Mouse (Mus musculus) urinary bladder, postnatal 36 days (tissue): ENCODE measurements around the gene Rapgef5.
A peak's percentile ranks its signal among the peaks of the same experiment; 100 is the strongest.

Experiments used
- DNase-seq, 2 experiments: peaks; one replicate each; pipeline ENCODE4 v3.0.0; 2022; ENCODE audit warnings: low spot score in 2 of 2, mixed read lengths in 1 of 2

Gene Rapgef5

DNA sequence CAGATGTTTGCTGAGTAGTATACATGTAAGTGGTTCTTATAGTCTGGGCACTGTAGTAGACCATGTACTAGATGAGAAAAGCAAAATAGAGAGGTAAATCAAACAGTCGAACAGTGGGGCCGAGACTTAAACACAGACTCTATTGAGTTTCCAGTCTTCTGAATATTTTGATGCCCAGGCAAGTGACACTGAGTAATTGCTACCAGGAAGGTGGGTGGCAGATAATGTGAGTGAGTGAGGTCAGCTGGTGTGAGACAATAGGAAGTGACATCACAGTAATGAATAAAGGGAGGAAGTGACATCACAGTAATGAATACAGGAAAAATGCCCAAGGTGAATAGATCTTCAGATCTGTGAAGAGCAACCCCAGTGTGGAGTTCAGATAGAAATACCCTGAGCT lies at the start of gene Rapgef5:
Gene Rapgef5 (plus strand): TSS at position 301 of the 400 bp plus-strand sequence.
- DNase-seq: no peak

DNA sequence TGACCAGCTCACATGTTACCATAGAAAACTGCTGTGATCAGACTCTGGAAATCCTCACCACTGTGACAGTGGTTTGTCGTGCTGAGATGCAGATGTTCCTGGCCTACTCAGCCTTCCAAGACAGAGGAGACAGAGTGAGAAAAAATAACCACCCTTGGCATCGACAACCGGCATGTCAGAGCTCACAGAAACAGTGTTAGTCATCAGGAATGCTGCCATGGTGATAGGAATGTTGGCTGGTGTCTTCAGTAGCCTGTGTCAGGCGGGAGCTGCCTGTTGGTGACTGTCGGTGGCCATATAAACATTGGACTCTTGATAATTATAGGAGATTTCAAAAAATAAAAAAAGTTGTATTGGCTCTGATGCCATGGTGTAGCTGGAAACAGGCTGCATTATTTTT lies 48.0 kb upstream of the Rapgef5 start:
- DNase-seq: peak in 1 of 2 experiments; percentile 17

DNA sequence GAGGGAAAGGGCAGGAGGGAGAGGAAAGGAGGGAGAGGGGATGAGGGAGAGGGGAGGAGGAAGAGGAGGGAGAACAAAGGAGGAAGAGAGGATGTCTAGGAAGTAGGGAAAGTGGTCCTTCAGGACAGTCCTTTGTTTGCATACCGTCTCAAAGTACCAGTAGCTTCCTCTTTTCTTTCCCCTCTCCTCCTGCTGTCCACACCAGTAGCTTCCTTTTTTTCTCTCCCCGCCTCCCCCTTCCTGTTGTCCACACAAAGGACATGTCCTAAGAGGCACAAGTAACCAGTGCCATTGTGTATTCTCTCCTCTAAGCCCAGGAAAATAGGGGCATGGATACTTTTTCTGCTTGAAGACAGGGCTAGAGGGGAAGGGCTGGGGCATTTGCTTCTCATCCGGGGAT lies 37.3 kb upstream of the Rapgef5 start:
- no peak for DNase-seq

DNA sequence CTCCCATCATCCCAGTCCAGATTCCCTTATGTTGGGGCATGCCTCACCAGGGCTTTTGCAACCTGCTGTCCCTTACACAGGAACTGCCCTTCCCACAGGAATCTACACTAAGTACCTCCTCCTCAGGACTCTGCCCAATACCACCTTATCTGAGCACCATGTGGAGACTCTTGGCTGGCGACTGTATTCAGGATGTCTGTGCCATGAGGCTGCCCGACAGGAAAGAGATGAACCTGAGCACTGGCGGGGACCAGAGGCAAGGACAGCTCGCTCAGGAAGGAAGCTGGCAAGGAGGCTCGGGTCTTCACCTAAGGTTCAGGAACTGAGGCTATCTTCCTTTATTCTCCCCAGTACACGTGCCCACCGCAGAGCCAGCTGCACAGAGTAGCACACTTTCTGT lies 36.6 kb upstream of the Rapgef5 start:
- no peak for DNase-seq

DNA sequence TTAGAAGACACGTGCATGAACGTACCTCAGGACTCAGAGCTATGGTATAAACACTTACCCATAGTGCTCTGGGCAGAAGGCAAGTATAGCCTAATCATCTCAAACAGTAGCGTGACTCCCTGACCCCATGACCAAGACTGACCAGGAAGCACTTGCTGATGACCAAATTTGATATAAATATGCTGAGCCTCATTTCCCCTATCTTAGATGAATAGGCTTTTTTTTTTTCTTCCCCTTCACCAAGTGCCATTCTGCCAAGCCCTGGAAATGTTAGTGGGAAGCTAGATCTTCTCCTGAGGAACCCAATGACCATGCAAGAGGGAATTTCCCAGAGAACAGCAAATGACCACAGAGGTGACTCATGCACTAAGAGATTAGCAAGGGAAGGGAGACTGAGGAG lies 35.3 kb upstream of the Rapgef5 start:
- no peak for DNase-seq

DNA sequence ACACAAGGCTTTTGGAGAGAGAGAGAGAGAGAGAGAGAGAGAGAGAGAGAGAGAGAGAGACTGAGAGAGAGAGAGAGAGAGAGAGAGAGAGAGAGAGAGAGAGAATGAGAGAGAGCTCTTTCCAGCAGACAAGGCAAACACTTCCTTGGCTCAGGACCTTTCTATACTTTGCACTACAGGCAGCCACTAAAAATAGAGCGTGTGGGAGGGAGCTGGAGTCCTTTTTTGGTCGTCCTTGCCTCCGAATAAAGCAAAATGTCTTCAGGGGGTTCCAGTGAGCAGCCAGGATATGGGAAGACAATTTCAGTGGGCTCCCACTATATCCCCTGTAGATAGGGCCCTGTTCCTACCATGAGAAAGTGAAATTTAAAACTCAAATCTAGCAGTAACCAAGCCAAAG lies 33.6 kb upstream of the Rapgef5 start:
- DNase-seq: no peak

DNA sequence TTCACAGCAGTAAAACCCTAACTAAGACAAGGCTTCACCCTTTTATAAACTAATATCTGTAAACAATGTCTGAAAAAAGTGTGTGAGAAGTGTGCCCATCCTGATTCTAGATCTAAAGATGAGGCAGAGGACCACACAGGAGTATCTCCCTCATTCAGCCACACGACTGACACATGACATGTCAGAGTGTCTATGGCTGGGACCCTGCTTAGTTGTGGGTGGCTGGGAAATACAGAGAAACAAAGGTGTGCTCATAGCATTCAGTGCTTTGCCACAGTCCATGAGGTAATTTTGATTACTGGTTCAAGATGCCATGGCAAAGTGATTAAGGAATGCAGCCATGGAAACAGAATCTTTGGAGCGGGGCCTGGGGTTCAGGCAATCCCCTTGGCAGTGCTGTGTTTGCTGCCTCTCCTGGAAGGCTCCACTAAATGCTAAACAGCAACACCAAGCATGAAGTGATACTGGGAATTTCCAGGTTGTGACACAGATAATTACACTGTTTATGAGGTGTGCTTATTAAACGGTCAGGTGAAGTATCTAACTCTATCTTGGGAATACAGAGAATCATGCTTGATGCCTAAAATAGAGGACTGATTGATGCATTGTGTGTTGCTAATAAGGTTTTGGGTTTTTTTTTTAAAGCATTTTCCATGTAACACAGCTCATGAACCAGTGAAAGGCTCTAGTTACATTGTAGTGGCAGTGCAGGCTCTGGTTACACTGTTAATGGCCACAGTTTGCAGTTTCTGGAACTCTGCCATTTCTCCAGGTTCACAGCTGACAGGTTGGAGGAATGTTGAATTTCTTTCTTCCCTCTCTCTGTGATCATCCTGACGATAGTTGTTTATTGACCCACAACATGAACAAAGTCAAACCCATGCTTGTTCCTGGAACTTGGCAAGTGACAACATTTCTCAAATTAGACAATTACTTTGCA lies 29.9 kb upstream of the Rapgef5 start:
- DNase-seq: no peak

DNA sequence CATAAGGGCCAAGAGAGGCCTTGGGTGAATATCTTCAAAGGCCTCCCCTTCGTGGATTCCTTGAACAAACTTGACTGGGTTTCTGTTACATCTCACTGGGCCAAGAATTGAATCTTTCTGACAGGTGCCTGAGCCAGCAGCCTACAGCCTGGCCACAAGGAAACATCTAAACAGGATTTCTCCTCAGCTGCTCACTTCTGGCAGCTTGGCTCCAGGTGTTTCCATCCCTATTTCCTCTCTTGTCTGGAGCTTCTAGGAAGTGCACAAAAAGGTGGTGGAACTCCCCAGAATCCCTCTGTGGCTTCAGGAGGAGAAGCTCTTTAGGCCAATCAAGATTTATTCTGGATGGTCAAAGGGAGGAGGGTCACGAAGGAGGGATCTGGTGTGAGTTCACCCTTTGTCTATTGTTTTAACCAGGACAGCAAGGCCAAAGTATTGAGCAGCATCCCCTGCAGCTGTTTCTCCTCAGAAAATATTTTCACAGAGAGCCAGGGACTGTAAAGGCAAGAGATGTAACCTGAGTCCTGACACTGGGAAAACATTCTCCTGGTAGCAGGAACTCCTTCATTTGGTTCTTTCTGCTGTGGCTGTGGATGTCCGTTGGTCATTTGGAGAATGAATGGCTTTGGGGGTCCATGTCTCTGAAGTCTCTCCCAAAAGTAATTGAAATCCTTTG lies 19.6 kb upstream of the Rapgef5 start:
- no peak for DNase-seq

DNA sequence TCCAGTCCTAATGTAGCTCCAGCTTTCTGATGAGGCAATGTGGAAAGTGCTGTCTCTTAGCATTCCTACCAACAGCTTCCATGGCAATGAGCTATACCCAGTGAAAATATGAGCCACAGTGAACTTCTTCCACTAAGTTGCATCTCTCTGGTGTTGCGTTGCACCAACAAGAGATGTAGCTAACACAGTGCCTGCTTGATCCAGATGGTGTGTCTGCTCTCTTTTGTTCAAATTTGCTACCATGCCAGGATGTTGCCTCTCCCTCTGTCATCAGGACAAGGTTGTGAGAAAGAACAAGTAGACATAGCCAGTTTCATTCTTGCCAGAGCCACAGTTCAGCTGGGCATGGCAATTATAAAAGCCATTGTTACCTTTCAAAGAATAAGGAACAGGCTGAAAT lies 18.9 kb upstream of the Rapgef5 start:
- no peak for DNase-seq

DNA sequence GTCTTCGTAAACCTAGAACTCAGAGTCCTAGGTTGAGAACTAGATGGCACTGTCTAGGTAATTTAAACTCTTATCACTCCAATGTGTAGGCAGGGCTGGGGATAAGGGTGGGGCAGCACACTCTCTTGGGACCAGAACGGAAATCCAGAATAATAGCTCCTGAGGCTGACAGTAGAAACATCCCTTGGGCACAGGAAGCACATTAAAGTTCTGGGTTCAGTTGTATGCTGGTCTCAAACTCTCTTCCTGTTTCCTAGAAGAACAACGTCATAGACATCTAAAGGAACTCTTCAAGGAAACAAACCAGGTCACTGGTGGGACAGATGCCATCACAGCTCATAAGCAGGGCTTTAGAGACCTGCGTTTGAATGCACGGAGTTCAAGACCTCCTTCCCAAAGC lies 17.0 kb upstream of the Rapgef5 start:
- DNase-seq: no peak

DNA sequence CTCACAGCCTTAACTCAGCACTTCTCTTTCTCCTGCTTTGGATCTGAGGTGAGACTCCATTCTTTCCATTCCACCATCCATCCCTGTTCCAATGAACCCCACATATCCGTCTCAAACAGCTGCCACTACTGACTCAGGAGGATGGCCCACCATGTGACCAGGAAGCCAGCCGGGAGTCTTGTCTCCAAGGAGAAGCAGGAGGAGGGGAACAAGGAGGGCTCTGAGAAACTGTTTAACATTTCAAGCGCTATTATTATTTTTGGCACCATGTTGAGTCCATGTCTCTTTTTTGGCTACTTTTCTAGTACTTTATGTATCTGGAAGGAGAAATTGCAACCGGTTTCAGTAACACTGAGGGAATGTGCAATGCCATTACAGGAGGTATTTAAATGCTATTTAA lies 15.1 kb upstream of the Rapgef5 start:
- DNase-seq: no peak

DNA sequence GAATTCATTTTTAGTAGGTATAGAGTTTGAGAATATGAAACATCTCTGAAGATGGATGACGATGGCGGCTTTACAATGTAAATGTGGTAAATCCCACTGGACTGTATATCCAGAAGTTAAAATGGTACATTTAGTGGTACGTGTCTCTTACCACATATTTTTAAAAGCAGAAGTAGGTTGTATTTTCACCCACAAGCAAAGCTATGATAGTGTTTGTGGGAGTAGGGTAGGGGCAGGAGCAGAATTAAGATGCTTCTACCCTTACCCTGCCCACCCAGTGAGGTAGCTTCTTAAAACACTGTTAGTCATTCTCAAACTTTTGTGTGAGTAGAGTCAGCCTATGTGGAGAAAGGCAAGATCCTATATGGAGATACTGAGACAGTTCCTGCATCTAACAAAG lies 13.4 kb upstream of the Rapgef5 start:
- no peak for DNase-seq

DNA sequence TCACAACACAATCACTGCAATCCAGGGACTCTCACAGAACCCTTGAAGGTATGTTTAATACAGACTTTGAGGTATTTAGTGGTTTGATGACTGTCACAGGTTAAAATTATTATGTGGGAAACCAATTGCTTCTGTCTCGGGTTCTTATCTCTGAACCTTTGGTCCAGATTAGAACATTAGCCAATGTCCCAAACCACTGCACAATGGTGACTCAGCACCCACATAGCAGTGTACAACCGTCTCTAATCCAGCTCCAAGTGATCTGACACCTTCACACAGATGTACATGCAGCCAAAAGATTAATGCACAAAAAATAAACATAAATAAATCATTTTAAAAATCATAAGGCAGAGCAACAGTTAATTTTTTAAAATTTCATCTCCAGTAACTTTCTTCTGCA lies 11.1 kb upstream of the Rapgef5 start:
- DNase-seq: no peak

DNA sequence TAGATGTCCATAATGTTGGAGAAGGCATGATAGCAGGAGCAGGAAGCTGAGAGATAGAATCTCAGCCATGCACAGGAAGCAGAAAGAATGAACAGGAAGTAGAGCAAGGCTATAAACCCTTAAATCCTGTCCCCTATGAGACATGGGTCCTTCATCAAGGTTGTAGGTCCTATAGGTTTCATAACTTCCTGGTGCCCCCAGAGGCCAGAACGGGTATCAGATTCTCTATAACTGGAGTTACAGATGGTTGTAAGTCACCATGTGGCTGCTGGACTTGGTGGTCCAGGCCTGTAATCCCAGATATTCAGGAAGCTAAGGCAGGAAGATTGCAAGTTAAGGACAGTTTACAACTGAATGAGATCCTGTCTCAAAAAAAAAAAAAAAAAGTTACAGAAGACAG lies 8.5 kb upstream of the Rapgef5 start:
- no peak for DNase-seq

DNA sequence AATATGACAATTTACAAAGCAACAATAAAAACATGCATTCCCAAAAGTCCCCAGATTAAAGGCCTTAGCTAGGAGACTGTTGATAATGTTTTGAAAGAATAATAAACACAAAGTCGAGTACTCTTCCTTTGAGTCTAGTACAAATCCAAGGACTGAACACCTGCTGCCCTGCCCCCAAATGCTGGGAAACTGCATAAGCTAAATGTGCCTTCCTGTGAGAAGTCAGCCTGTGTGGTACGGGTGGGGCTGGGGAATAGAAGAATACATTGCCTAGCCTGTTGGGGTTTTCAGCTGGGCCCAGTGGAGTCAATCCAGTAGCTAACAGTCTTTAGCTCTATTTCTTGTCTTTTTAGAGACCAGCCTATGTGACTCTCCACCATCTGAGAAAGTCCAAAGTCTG lies 6.4 kb upstream of the Rapgef5 start:
- no peak for DNase-seq

DNA sequence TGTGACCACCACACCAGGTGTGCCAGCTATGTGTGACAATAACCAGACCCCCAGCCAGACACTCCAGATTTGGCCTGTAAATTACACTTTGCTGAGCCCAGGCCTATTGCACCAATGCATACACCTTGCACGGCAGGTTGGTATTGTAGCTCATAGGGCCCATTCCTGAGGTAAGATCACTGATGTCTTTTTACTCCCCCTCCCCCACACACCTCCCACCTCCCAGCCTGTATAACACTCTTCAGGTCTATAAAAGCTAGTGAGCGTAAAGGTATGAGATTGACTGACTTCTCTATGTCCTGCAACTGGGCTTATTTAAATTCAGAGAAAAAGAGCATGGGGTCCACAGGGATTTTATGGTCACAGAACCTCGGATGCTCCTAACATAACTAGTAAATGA lies 3.8 kb upstream of the Rapgef5 start:
- no peak for DNase-seq

DNA sequence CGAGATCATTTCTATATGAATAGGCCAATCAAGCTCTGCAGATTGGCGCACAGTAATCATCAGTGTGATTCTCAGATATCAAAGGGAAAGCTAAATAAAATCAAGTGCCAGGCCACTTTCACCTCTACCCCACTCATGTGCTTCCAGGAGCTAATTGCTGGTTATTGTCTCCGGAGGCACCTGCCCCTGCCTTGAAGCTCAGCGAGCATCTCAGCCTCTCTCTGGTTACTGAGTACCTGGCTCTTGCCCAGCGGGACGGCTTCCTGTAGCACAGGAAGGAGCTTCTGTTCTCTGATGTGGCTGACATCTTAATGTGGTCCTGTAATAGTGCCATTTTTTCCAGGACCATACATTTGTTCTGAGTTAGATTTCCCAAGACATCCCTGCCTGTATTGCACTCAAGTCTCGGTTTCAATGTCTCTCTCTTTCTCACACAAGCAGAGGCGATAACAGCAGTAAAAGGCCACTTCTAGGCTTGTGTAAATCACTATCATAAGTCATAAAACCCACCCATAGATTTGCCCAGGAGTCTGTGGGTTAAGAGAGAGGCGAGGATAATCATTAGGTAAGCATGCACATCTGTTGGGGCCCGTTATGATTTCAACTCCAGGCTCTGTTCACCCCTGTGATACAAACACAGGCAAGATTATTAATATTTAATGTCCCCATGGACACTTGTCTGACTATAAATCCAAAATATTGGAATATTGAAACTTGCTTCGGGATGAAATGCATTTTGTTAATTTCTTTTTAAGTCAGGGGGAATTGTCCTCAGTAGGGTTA lies 2.9 kb upstream of the Rapgef5 start:
- DNase-seq: no peak

DNA sequence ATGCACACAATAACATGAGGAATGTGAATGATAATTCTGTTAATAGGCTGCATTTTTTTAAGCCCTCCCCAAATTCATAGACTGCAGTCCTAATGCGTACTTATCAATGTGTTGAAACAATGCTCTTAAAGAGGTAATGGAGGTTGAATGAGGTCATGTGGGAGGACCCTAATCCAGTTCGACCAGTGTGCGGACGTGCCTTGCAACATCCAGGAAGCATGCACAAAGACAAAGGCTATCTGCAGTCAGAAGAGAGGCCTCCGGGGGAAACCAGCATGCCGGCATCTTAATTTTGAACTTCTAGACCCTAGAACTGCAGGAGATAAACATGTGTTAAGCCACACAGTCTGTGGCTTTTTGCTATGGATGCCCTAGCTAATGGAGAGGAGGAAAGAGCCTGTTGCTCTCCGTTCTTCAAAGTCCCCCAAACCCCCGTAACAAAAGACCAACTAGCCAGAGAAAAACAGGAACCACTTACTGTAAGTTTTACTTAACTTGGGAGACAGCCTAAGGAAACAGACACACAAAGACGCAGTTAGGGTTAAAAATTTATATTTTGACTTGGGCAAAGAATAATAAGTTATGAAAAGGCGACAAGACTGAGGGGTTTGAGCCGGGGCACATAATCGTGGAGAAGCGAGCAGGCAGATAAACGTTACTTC lies 1.1 kb downstream of the Rapgef5 start:
- DNase-seq: no peak

DNA sequence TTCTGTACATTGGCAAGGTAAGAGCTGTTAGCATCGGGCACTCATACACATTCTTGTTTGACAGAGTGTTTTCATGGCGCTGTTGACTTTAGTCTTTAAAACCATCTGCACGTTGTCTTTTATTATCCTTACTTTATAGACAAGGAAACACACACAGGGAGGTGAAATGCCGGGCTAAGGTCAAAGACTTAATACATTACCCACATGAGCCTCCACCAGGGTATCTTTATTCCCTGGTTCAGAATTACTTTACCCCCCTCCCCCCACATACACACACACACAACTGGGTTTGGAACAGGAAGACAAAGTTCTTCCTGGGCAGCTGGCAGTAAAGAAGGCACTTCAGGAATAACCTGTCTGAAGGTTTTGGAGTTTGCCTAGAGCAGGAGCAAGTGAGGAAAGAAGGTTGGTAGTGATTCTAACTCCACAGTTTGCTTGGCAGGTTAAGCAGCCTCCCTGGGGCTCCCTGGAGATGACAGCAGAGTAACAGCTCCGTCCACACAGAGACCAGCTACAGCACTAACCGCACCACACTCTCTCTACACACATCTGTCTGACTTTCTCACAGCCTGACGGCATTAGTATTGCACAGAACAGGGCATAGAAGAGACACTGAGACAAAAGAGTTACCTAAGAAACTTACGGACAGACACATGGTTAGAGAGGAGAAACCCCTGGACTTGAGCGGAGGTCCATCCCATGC lies 8.2 kb downstream of the Rapgef5 start:
- DNase-seq: no peak

DNA sequence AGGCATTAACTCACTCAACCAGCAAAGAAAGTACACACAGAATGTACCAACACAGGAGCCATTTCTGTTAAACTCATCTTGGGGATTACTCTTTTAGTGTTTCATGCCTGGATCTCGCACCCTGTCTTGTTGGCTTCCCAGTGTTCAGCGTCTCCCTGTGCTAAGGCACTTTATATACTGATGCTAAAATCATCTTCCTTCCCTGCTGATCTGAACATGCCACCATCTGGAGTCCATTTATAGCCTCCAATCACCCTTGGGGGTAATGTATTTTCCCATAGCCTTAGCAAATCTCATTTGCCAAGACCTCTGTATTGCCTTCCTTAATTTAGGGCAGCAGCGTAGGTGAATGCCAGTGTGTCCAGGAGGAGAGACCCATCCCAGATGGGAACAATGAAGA lies 11.6 kb downstream of the Rapgef5 start:
- DNase-seq: no peak

DNA sequence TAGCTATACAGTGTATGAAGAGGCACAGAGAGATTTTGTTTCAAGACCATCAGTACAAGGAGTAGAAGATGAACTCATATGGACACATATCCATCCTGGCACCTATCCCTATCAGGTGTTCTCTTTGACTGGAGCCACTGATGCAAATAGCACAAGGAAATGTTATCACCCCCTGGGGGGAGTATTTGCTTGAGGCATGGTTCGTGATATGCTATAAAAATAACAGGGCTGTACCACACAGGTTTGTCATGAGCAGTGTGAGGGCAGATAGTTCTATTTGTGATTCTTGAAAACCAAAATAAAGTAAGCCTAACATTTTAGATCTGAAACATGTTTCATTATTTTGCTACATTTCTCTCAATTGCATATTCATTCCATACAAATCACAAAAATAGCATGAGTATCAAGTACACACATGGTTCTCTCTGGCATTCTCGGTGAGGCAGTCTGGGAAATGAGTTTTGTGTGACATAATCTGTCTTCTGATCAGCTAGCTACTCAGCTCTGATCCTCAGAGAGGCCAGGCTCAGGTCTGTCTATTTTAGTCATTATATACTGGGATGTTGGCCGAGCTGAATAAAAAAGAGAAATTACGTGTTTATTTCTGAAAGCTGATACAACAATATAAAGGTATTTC lies 12.3 kb downstream of the Rapgef5 start:
- no peak for DNase-seq
